In the genomic region with DNA sequence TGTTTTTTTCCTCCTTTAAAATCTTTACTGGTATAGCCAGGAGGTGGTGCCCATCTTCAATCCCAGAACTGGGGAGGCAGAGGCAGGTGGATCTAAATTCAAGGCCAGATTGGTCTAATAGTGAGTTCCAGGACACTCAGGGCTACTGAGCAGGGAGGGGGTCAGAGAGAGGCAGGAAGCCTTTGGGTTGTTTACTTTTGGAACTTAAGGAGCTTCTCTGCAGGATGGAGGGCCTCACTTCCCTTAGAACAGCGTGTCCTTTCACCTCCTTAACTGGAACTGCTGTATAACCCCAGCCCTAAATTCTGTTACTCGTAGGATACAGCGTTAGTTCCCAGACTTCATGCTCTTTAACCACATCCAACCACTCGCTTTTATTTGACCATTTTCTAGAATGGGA, we compare ENCODE assay signal across 13 mouse cellular contexts.
"Had no signal": no experiment of that assay in that cellular context is flagged by ENCODE, and none has a peak within 500 bp of the region (broad histone marks: within the 10 kb centered on the region; RNA-seq: fewer than 3 reads in every experiment).

No protein-coding gene starts in this region.

- H3K36me3 ChIP-seq: intestine, embryonic 15.5 days; limb, embryonic 10.5 days; liver, embryonic 15.5 days; midbrain, embryonic 13.5 days; stomach, embryonic 15.5 days had no signal

- H3K27me3 ChIP-seq: intestine, embryonic 15.5 days; liver, embryonic 15.5 days; midbrain, embryonic 13.5 days; stomach, embryonic 15.5 days had no signal

- DNase-seq: kidney, adult 18-20 months; kidney, postnatal 25 days; right cerebral cortex, postnatal 14 days; thymus, adult 2 months; thymus, postnatal 25 days had no signal

- H3K4me3 ChIP-seq: intestine, embryonic 15.5 days; left cerebral cortex, adult 2 months; limb, embryonic 10.5 days; liver, embryonic 15.5 days; megakaryocyte, embryonic 14.5 days; midbrain, embryonic 13.5 days; stomach, embryonic 15.5 days had no signal

- H3K4me1 ChIP-seq: intestine, embryonic 15.5 days; limb, embryonic 10.5 days; liver, embryonic 15.5 days; megakaryocyte, embryonic 14.5 days; midbrain, embryonic 13.5 days; stomach, embryonic 15.5 days had no signal

- H3K9me3 ChIP-seq: intestine, embryonic 15.5 days; limb, embryonic 10.5 days; liver, embryonic 15.5 days; megakaryocyte, embryonic 14.5 days; midbrain, embryonic 13.5 days; stomach, embryonic 15.5 days had no signal

- ATAC-seq: intestine, embryonic 15.5 days; midbrain, embryonic 13.5 days had no signal

- H3K27ac ChIP-seq: intestine, embryonic 15.5 days; left cerebral cortex, adult 2 months; limb, embryonic 10.5 days; liver, embryonic 15.5 days; macrophage; midbrain, embryonic 13.5 days; stomach, embryonic 15.5 days had no signal

- H3K4me2 ChIP-seq: intestine, embryonic 15.5 days; liver, embryonic 15.5 days; midbrain, embryonic 13.5 days; stomach, embryonic 15.5 days had no signal

- H3K9ac ChIP-seq: intestine, embryonic 15.5 days; liver, embryonic 15.5 days; midbrain, embryonic 13.5 days; stomach, embryonic 15.5 days had no signal
